Mouse (Mus musculus): ENCODE measurements around the gene Igf1. TPM values are rescaled to one million over a fixed set of nuclear protein-coding genes. Genes with fewer than 3 reads are reported as not detected.

Igf1 gene
- polyA plus RNA-seq, 1 experiment, result 13.5 TPM

DNA sequence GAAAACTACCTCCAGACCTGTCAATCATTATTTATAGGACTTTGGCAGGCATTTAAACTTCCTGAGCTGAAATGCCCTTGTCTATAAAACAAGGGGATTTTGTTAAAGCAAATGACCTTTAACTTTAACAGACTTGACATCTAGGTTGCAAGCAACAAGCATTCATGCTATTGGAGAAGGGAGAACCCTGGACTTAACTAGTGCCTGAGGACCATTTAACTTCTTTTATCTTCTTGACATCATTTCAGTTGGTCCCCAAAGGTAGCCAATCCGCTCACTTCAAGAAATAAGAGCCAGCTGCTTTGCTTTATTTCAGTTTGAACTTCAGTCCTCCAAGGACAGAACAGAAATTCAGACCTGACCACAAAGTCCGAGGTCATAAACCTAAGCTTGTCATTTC is 11.1 kb downstream of the Igf1 start:
- Histone ChIP-seq H3K36me3 (replicated peaks; ENCODE audit: low read length) (no peaks in the 10 kb centered on the region), H3K4me1 (no peaks in the 10 kb centered on the region), H3K27me3 (replicated peaks) (no peaks in the 10 kb centered on the region), H3K9me3 (no peaks in the 10 kb centered on the region), H3K4me3 (replicated peaks) (no peak overlapping the region)
- TF ChIP-seq FLI1 (IDR thresholded peaks at IDR 0.05; ENCODE audit: low read length) (no peak), GATA1 (IDR thresholded peaks at IDR 0.05; ENCODE audit: borderline replicate concordance, low read length) (no peak)

DNA sequence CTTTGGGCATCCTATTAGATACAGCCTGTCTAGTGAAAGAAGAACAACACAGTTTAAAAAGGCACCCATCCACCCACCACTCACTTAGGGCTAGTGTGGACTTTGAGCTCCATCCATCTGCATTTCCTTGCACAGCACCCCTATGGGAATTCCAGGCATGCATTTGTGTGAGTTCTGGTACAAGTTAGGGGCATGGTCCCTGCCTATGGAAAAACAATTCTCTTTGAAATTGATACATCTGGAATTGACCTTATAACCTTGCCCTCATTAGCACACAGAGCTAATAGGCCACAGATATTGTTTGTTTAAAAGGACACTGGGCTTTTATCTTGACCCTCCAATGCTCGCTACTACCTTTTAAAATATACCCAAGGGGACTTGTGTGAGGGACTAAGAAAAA is 11.6 kb downstream of the Igf1 start:
- no peaks in the 10 kb centered on the region for H3K4me1 ChIP-seq
- H3K36me3 ChIP-seq (replicated peaks; ENCODE audit: low read length), result no peaks in the 10 kb centered on the region
- TF ChIP-seq FLI1 (IDR thresholded peaks at IDR 0.05; ENCODE audit: low read length) (no peak), GATA1 (IDR thresholded peaks at IDR 0.05; ENCODE audit: borderline replicate concordance, low read length) (no peak)
- no peak overlapping the region for H3K4me3 ChIP-seq (replicated peaks)
- no peaks in the 10 kb centered on the region for H3K9me3 ChIP-seq
- H3K27me3 ChIP-seq (replicated peaks), result no peaks in the 10 kb centered on the region

DNA sequence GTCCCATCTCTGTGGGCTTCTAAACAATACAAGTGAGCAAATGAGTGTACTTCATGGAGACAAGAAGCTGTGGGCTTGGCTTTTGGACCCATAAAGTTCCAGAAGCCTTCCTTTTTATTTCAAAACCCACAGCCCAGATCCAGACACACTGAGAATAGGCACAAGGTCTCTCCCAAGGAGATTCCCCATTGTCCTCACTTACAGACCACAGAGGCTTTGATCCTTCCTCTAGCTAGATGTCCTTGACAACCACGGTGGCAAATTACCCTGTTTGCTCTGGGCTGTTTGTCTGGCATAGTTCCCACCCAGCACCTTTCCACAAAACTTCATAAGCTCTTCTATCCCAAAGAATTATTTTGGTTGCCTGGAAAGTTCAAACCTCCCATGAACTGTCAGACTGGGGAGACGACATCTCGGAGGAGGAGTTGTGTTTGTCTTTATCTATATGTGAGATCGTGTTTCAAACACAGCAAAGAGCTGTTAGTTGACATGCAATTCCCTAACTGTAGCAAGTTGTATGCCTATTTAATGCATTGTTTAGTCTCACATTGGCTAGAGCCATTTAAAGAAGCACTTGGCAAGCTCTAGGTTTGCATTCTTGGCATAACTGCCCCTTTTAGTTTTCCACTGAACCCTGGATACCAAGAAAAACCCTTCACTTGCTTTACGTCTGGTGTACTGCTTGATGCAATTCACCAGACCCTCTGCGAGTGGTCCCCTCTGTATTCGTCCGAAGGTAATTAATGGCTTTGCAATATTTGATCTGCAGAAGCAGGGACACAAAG is 14.0 kb downstream of the Igf1 start:
- Histone ChIP-seq H3K36me3 (replicated peaks; ENCODE audit: low read length) (no peaks in the 10 kb centered on the region), H3K4me1 (no peaks in the 10 kb centered on the region), H3K9me3 (no peaks in the 10 kb centered on the region), H3K4me3 (replicated peaks) (no peak overlapping the region), H3K27me3 (replicated peaks) (no peaks in the 10 kb centered on the region)
- no peak for TF ChIP-seq GATA1 (IDR thresholded peaks at IDR 0.05; ENCODE audit: borderline replicate concordance, low read length)
- no peak for TF ChIP-seq FLI1 (IDR thresholded peaks at IDR 0.05; ENCODE audit: low read length)

DNA sequence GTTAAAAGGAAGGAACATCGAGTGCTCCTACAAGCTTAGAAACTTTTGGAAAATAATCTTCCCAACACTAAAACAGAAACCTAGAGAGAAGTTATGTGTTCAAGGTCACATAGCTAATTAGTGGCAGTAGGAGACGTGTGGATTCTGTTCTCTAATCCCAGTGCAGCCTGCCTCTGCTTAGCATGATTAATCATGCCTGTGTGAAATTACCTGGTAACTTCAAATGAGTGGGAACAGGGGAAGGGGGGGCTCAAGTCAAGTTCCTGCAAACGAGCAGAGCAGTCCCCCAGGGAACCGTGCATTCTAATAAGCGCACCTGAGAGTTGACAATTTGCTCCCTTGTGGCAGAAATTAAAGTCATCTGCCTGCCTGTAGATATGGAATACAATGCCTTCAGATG is 14.8 kb downstream of the Igf1 start:
- H3K4me3 ChIP-seq (replicated peaks), result no peak overlapping the region
- no peaks in the 10 kb centered on the region for H3K36me3 ChIP-seq (replicated peaks; ENCODE audit: low read length)
- H3K27me3 ChIP-seq (replicated peaks), result no peaks in the 10 kb centered on the region
- H3K9me3 ChIP-seq, result no peaks in the 10 kb centered on the region
- TF ChIP-seq GATA1 (IDR thresholded peaks at IDR 0.05; ENCODE audit: borderline replicate concordance, low read length) (no peak), FLI1 (IDR thresholded peaks at IDR 0.05; ENCODE audit: low read length) (no peak)
- H3K4me1 ChIP-seq, result no peaks in the 10 kb centered on the region

DNA sequence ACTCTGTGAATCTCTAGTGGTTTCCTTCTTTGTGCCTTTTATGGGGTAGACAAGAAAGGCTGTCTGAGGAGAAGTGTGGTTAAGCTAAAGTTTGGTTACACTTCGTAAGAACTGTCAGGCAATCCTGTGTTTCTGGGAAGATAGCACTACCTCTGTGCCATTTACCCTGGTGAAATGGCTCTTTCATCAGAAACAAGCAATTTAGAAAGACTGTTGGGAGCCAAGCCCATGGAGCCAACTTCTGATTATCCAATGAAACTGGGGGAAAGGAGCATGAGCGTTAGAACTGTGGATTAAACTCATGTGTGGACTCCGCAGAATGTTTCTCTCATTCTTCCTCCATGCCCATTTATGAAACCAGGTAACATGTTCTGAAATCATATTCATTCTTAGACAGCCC is 15.5 kb downstream of the Igf1 start:
- Histone ChIP-seq H3K9me3 (no peaks in the 10 kb centered on the region), H3K4me1 (no peaks in the 10 kb centered on the region), H3K36me3 (replicated peaks; ENCODE audit: low read length) (no peaks in the 10 kb centered on the region), H3K4me3 (replicated peaks) (no peak overlapping the region), H3K27me3 (replicated peaks) (no peaks in the 10 kb centered on the region)
- TF ChIP-seq GATA1 (IDR thresholded peaks at IDR 0.05; ENCODE audit: borderline replicate concordance, low read length) (no peak), FLI1 (IDR thresholded peaks at IDR 0.05; ENCODE audit: low read length) (no peak)

DNA sequence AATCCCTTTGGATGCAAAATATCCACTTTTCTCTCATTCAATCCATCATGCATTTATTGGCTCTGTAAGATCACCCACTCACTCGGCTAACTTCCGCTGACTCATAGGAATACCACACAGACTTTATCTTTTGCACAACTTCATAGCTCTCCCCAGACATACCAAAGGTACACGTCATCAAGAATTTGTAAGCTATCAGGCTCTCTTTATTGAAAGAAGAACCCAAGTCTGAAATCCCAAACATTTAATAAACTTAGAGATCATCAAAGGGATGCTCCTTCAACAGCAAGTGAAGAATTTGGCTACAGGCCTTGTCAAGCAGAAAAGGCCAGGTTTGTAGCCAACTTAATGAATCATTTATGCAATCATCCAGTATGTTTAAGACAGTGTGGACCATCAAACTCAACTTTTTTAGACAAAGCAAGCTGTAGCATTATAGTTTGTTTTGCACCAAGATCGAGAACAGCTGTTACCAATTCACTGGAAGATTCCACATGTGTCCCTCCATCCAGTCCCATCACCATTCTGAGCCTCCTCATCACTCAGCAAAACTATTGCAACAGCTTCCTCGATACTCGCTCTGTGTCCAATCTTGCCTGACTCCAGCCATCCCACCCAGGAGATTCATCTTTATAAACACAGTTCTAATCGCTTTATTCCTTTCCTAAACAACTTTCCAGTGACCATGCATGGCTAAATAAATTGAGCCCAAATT is 22.2 kb downstream of the Igf1 start:
- no peak for TF ChIP-seq GATA1 (IDR thresholded peaks at IDR 0.05; ENCODE audit: borderline replicate concordance, low read length)
- no peak for TF ChIP-seq FLI1 (IDR thresholded peaks at IDR 0.05; ENCODE audit: low read length)
- H3K9me3 ChIP-seq, result no peaks in the 10 kb centered on the region
- no peaks in the 10 kb centered on the region for H3K4me1 ChIP-seq
- no peak overlapping the region for H3K4me3 ChIP-seq (replicated peaks)
- H3K36me3 ChIP-seq (replicated peaks; ENCODE audit: low read length), result no peaks in the 10 kb centered on the region
- H3K27me3 ChIP-seq (replicated peaks), result no peaks in the 10 kb centered on the region

DNA sequence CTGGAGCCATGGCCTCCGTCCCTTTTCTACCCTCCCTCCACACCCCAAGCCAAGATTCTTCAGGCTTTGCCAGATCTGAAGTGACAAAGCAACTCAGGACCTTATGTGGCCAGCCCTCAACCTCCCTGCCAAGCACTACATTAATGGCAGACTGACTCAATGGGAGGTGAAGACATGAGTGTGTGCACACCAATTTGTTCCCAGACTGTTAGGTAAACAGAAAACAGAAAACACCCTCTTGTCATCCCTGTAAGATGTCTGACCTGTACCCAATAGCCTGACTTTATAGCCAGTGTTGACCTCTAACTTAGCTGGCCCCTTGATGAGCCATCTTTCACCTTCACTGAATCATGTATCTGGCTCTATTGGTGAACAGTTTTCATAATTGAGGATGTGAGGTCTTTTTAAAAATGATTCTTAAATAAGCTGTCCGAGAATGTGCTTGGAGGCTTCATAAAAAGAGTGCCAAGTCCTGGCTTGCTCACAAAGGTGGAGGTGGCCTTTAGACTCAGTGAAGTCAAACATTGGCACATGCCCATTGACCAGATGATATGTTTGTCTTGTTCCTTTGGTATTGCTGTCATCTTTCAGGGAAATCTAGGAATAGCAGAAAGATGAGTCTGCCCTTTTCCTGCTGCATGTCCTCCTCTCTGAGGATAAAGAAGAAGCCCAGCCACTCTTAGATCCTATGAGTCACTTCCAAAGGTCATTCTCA is 27.4 kb downstream of the Igf1 start:
- no peaks in the 10 kb centered on the region for H3K4me1 ChIP-seq
- no peak for TF ChIP-seq GATA1 (IDR thresholded peaks at IDR 0.05; ENCODE audit: borderline replicate concordance, low read length)
- no peak for TF ChIP-seq FLI1 (IDR thresholded peaks at IDR 0.05; ENCODE audit: low read length)
- H3K9me3 ChIP-seq, result no peaks in the 10 kb centered on the region
- H3K4me3 ChIP-seq (replicated peaks), result no peak overlapping the region
- no peaks in the 10 kb centered on the region for H3K36me3 ChIP-seq (replicated peaks; ENCODE audit: low read length)
- H3K27me3 ChIP-seq (replicated peaks), result no peaks in the 10 kb centered on the region

DNA sequence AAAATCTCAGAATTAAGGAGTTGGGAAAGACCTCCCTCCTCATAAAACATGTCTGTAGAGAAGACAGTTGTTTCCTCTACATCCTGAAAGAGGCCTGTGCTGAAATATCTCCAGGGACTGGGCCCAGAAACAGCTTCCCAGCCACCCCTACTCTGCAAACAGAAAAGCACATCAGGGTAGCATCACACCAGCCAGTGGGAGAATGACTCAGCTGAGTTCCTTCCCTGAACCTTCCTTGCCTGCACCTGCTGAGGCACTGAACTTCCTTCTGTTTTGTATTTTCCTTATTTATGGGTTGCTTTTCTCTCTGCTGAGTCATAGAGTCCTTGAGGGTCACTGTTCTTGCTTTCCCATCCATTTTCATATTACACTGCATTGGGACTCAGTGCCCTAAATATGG is 31.8 kb downstream of the Igf1 start:
- no peaks in the 10 kb centered on the region for H3K4me1 ChIP-seq
- no peaks in the 10 kb centered on the region for H3K36me3 ChIP-seq (replicated peaks; ENCODE audit: low read length)
- H3K4me3 ChIP-seq (replicated peaks), result no peak overlapping the region
- no peaks in the 10 kb centered on the region for H3K27me3 ChIP-seq (replicated peaks)
- H3K9me3 ChIP-seq, result no peaks in the 10 kb centered on the region
- TF ChIP-seq FLI1 (IDR thresholded peaks at IDR 0.05; ENCODE audit: low read length), result no peak
- TF ChIP-seq GATA1 (IDR thresholded peaks at IDR 0.05; ENCODE audit: borderline replicate concordance, low read length), result no peak

DNA sequence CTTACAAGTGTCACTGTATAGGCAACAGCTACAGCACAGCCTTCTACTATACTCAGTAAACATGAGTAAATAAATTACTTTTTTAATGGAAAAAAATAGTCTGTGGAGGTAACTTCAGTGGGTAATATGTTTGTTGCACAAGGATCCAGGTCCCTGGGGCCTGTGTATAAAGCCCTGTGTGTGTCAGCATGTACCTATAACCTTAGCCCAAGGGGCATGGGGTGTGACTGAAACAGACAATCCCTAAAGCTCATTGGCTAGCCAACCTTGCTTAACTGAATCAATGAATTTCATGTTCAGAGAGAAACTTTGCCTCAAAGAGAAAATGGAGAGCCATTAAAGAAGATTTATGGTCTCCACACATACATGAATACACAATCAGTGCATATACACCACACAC is 34.2 kb downstream of the Igf1 start:
- Histone ChIP-seq H3K9me3 (no peaks in the 10 kb centered on the region), H3K4me1 (no peaks in the 10 kb centered on the region), H3K4me3 (replicated peaks) (no peak overlapping the region), H3K36me3 (replicated peaks; ENCODE audit: low read length) (no peaks in the 10 kb centered on the region), H3K27me3 (replicated peaks) (no peaks in the 10 kb centered on the region)
- TF ChIP-seq FLI1 (IDR thresholded peaks at IDR 0.05; ENCODE audit: low read length), result no peak
- no peak for TF ChIP-seq GATA1 (IDR thresholded peaks at IDR 0.05; ENCODE audit: borderline replicate concordance, low read length)

DNA sequence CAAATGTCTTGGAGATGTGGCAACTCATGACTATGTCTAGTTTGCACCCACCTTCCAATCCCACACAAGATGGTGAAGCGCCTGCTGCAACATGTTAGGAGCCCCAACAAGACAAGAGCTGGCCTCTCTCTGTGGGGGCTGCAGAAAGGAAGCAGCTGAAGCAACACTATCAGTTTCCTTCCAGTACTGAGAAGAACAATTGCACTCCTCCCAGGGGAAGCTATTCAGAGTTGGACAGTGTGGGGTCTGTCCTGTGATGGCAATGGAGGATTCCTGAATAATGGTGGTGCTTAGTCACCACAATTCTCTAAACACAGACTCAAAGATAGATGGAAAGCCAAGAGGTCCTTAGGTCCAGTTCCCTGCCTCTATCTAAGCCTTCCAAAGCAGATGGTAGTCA is 35.2 kb downstream of the Igf1 start:
- TF ChIP-seq GATA1 (IDR thresholded peaks at IDR 0.05; ENCODE audit: borderline replicate concordance, low read length), result no peak
- no peaks in the 10 kb centered on the region for H3K36me3 ChIP-seq (replicated peaks; ENCODE audit: low read length)
- H3K4me3 ChIP-seq (replicated peaks), result no peak overlapping the region
- no peaks in the 10 kb centered on the region for H3K27me3 ChIP-seq (replicated peaks)
- H3K9me3 ChIP-seq, result no peaks in the 10 kb centered on the region
- no peaks in the 10 kb centered on the region for H3K4me1 ChIP-seq

All from megakaryocyte, embryonic 14.5 days (primary cell).